Mouse (Mus musculus): ENCODE results near the gene Mesd.

DNA sequence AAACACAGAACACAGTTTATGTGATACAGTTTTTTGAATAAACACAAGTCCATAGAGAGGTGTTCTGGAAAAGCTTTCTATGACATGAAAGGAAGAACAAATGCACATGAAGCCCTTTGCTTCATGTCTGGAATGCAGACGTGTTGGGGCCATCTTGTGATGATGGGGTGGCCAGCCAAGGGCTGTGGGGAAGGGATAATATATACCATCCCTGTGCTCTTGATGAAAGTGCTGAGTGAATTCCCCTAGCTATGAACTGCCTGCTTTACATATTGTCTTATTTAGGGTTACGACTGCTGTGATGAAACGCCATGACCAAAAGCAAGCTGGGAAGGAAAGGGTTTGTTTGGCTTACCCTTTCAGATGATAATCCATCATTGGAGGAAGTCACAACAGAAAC, 39.5 kb upstream of the Mesd start:
- TF ChIP-seq CTCF (IDR thresholded peaks at IDR 0.05; ENCODE audit: control insufficient read depth, insufficient read depth, low read length), result no peak
- no peak for TF ChIP-seq POLR2A (IDR thresholded peaks at IDR 0.05; ENCODE audit: borderline replicate concordance, control insufficient read depth, low read depth, low read length)
